Mouse (Mus musculus): ENCODE measurements around the gene Pla2g4f. TPM values are rescaled to one million over a fixed set of nuclear protein-coding genes. Genes with fewer than 3 reads are reported as not detected.

Pla2g4f gene
- polyA plus RNA-seq (2015; fragmentation: Nextera tagmentation; extraction: Ambion mirVana), result 0.06 TPM in 1 of 2 replicates, not detected in the other

- H3K27me3 ChIP-seq, result no peaks in the 10 kb centered on the region
- no peak for ATAC-seq (ENCODE audit: low FRiP score, low read depth)
Measured at GRCm38 (mm10) chr2:120313976-120314375, at the start of gene Pla2g4f. Pla2g4f (minus strand) TSS chr2:120314165.

GRCm38 (mm10) chr2:120360425-120360824, 46.5 kb upstream of the Pla2g4f start:
- Histone ChIP-seq H3K4me1 (replicated peaks) (no peaks in the 10 kb centered on the region), H3K9ac (no peak overlapping the region), H3K4me3 (no peak overlapping the region), H3K27ac (replicated peaks) (no peak overlapping the region), H3K9me3 (no peaks in the 10 kb centered on the region), H3K27me3 (no peaks in the 10 kb centered on the region), H3K4me2 (no peak overlapping the region), H3K36me3 (peaks cover 59% of the 10 kb centered on the region)
- WGBS, result 93% methylated on average over 1 of the region's 1 CpGs
- no peak for ATAC-seq (ENCODE audit: low FRiP score, low read depth)

More at GRCm38 (mm10) chr2:120313976-120314375, at the start of gene Pla2g4f:
- H3K9me3 ChIP-seq, result no peaks in the 10 kb centered on the region
- no peak within 1 kb of the TSS for H3K4me3 ChIP-seq
- H3K27ac ChIP-seq (replicated peaks), result no peak within 1 kb of the TSS
- no peak within 1 kb of the TSS for H3K4me2 ChIP-seq
- H3K9ac ChIP-seq, result no peak within 1 kb of the TSS
- peaks cover 30% of the 10 kb centered on the region for H3K36me3 ChIP-seq
- 72% methylated on average over 3 of the region's 3 CpGs for WGBS
- H3K4me1 ChIP-seq (replicated peaks), result no peaks in the 10 kb centered on the region

- Histone ChIP-seq H3K9me3 (no peaks in the 10 kb centered on the region), H3K36me3 (peaks cover 35% of the 10 kb centered on the region), H3K9ac (peak within 1 kb of the TSS; percentile 77), H3K4me1 (replicated peaks) (peaks cover 14% of the 10 kb centered on the region), H3K27me3 (no peaks in the 10 kb centered on the region), H3K4me3 (peak within 1 kb of the TSS; percentile 73), H3K4me2 (peak within 1 kb of the TSS; percentile 61), H3K27ac (replicated peaks) (peak within 1 kb of the TSS; percentile 74)
- peak; percentile 98 for ATAC-seq (ENCODE audit: low FRiP score, low read depth)
- WGBS, result 11% methylated on average over 44 of the region's 44 CpGs
Measured at GRCm38 (mm10) chr2:120352682-120353646, 39.0 kb upstream of the Pla2g4f start, which contains the start of gene Vps39. Vps39 (minus strand) TSS chr2:120353137.

- no peak overlapping the region for H3K4me3 ChIP-seq
- peaks cover 14% of the 10 kb centered on the region for H3K4me1 ChIP-seq (replicated peaks)
- H3K36me3 ChIP-seq, result peaks cover 43% of the 10 kb centered on the region
- ATAC-seq (ENCODE audit: low FRiP score, low read depth), result no peak
- no peaks in the 10 kb centered on the region for H3K9me3 ChIP-seq
- WGBS, result 87% methylated on average over 5 of the region's 5 CpGs
- no peak overlapping the region for H3K27ac ChIP-seq (replicated peaks)
- no peak overlapping the region for H3K9ac ChIP-seq
- H3K27me3 ChIP-seq, result no peaks in the 10 kb centered on the region
- peak overlapping the region; percentile 61; the same call in 1 of the 2 replicates for H3K4me2 ChIP-seq
Measured at GRCm38 (mm10) chr2:120351321-120351720, 37.4 kb upstream of the Pla2g4f start.

GRCm38 (mm10) chr2:120348120-120348519, 34.2 kb upstream of the Pla2g4f start:
- Histone ChIP-seq H3K27ac (replicated peaks) (no peak overlapping the region), H3K4me2 (no peak overlapping the region), H3K36me3 (peaks cover 53% of the 10 kb centered on the region), H3K9ac (no peak overlapping the region), H3K4me3 (no peak overlapping the region), H3K27me3 (no peaks in the 10 kb centered on the region), H3K4me1 (replicated peaks) (peaks cover 14% of the 10 kb centered on the region), H3K9me3 (no peaks in the 10 kb centered on the region)
- ATAC-seq (ENCODE audit: low FRiP score, low read depth), result no peak
- 88% methylated on average over 9 of the region's 9 CpGs for WGBS

GRCm38 (mm10) chr2:120341741-120342140, 27.8 kb upstream of the Pla2g4f start:
- Histone ChIP-seq H3K27me3 (no peaks in the 10 kb centered on the region), H3K4me1 (replicated peaks) (no peaks in the 10 kb centered on the region), H3K36me3 (peaks cover 91% of the 10 kb centered on the region), H3K27ac (replicated peaks) (no peak overlapping the region), H3K4me3 (no peak overlapping the region), H3K9me3 (no peaks in the 10 kb centered on the region), H3K4me2 (no peak overlapping the region), H3K9ac (no peak overlapping the region)
- no peak for ATAC-seq (ENCODE audit: low FRiP score, low read depth)
- WGBS, result 94% methylated on average over 1 of the region's 1 CpGs

GRCm38 (mm10) chr2:120337886-120338285, 23.9 kb upstream of the Pla2g4f start:
- Histone ChIP-seq H3K9me3 (no peaks in the 10 kb centered on the region), H3K4me2 (no peak overlapping the region), H3K36me3 (peaks cover 86% of the 10 kb centered on the region), H3K4me1 (replicated peaks) (no peaks in the 10 kb centered on the region), H3K9ac (no peak overlapping the region), H3K27me3 (no peaks in the 10 kb centered on the region), H3K27ac (replicated peaks) (no peak overlapping the region), H3K4me3 (no peak overlapping the region)
- no peak for ATAC-seq (ENCODE audit: low FRiP score, low read depth)
- 78% methylated on average over 2 of the region's 2 CpGs for WGBS

GRCm38 (mm10) chr2:120331575-120331974, 17.6 kb upstream of the Pla2g4f start:
- WGBS, result 94% methylated on average over 4 of the region's 4 CpGs
- Histone ChIP-seq H3K27ac (replicated peaks) (no peak overlapping the region), H3K36me3 (peaks cover 76% of the 10 kb centered on the region)

GRCm38 (mm10) chr2:120315077-120315476, 1.1 kb upstream of the Pla2g4f start:
- Histone ChIP-seq H3K9me3 (no peaks in the 10 kb centered on the region), H3K4me3 (no peak overlapping the region), H3K27ac (replicated peaks) (no peak overlapping the region), H3K9ac (no peak overlapping the region), H3K4me1 (replicated peaks) (no peaks in the 10 kb centered on the region), H3K4me2 (no peak overlapping the region), H3K36me3 (peaks cover 38% of the 10 kb centered on the region), H3K27me3 (no peaks in the 10 kb centered on the region)
- 85% methylated on average over 4 of the region's 4 CpGs for WGBS
- no peak for ATAC-seq (ENCODE audit: low FRiP score, low read depth)

More at GRCm38 (mm10) chr2:120331575-120331974, 17.6 kb upstream of the Pla2g4f start:
- no peaks in the 10 kb centered on the region for H3K4me1 ChIP-seq (replicated peaks)
- no peak overlapping the region for H3K4me2 ChIP-seq
- ATAC-seq (ENCODE audit: low FRiP score, low read depth), result no peak
- no peak overlapping the region for H3K4me3 ChIP-seq
- H3K27me3 ChIP-seq, result no peaks in the 10 kb centered on the region
- H3K9ac ChIP-seq, result no peak overlapping the region
- H3K9me3 ChIP-seq, result no peaks in the 10 kb centered on the region

GRCm38 (mm10) chr2:120314487-120314886, 522 bp upstream of the Pla2g4f start:
- no peaks in the 10 kb centered on the region for H3K27me3 ChIP-seq
- peaks cover 36% of the 10 kb centered on the region for H3K36me3 ChIP-seq
- 93% methylated on average over 4 of the region's 4 CpGs for WGBS
- H3K9ac ChIP-seq, result no peak overlapping the region
- H3K9me3 ChIP-seq, result no peaks in the 10 kb centered on the region
- ATAC-seq (ENCODE audit: low FRiP score, low read depth), result no peak
- no peaks in the 10 kb centered on the region for H3K4me1 ChIP-seq (replicated peaks)
- no peak overlapping the region for H3K4me3 ChIP-seq
- no peak overlapping the region for H3K27ac ChIP-seq (replicated peaks)
- H3K4me2 ChIP-seq, result no peak overlapping the region

GRCm38 (mm10) chr2:120312276-120312825, 1.6 kb downstream of the Pla2g4f start:
- no peak overlapping the region for H3K27ac ChIP-seq (replicated peaks)
- peaks cover 16% of the 10 kb centered on the region for H3K36me3 ChIP-seq
- no peaks in the 10 kb centered on the region for H3K4me1 ChIP-seq (replicated peaks)
- no peak overlapping the region for H3K9ac ChIP-seq
- H3K4me3 ChIP-seq, result no peak overlapping the region
- no peak overlapping the region for H3K4me2 ChIP-seq
- ATAC-seq (ENCODE audit: low FRiP score, low read depth), result no peak
- no peaks in the 10 kb centered on the region for H3K9me3 ChIP-seq
- WGBS, result 86% methylated on average over 7 of the region's 7 CpGs
- H3K27me3 ChIP-seq, result no peaks in the 10 kb centered on the region

- no peaks in the 10 kb centered on the region for H3K36me3 ChIP-seq
- H3K9me3 ChIP-seq, result no peaks in the 10 kb centered on the region
- H3K27ac ChIP-seq (replicated peaks), result no peak overlapping the region
- ATAC-seq (ENCODE audit: low FRiP score, low read depth), result no peak
- H3K27me3 ChIP-seq, result no peaks in the 10 kb centered on the region
- H3K4me3 ChIP-seq, result no peak overlapping the region
- H3K4me1 ChIP-seq (replicated peaks), result no peaks in the 10 kb centered on the region
- no peak overlapping the region for H3K9ac ChIP-seq
- H3K4me2 ChIP-seq, result no peak overlapping the region
- WGBS, result 46% methylated on average over 3 of the region's 3 CpGs
Measured at GRCm38 (mm10) chr2:120304113-120304512, 9.9 kb downstream of the Pla2g4f start.
